In the genomic region with DNA sequence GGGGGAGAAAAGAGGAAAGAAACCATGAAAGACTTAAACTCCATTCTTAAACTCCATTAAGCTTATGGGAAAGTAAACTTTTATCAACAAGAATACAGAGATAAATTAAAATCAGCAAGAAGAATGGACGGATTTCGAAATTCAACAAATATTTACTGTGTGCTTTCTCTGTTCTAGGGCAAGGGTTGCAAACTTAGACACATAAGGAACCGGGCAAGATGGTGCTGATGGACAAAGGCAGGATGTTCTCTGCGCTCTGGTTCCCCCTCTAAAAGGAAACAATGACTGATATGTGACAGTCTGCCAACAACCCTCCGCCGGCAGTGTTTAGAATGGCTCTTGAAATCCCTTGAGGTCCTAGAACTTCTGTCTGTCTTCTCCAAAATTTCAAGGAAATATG, we compare ENCODE assay signal across 17 mouse cellular contexts.
DNase-seq lines count a peak whose midpoint lies in the region; ATAC-seq and TF ChIP-seq lines count a peak whose summit lies in the region.
"Had no signal": no experiment of that assay in that cellular context is flagged by ENCODE, and none has a peak within 500 bp of the region (broad histone marks: within the 10 kb centered on the region; RNA-seq: fewer than 3 reads in every experiment).

No protein-coding gene starts in this region.

- peak; percentile 6 for DNase-seq in intestine, embryonic 14.5 days (ENCODE audit: low spot score)
- peak; percentile 30 for DNase-seq in lung, postnatal 10 days
- DNase-seq in stomach, postnatal 0 days (ENCODE audit: low spot score) = no peak
- no peak for DNase-seq in adrenal gland, postnatal 14 days
- DNase-seq: adrenal gland, postnatal 10 days; cerebellum, adult 11-12 months; cerebellum, adult 9-10 months; cerebellum, postnatal 25 days; gastrocnemius, postnatal 10 days; heart, adult 2 months had no signal

- WGBS in intestine, embryonic 14.5 days = 79% methylated on average over 6 of the region's 6 CpGs
- 76% methylated on average over 6 of the region's 6 CpGs for WGBS in intestine, embryonic 15.5 days
- 35% methylated on average over 6 of the region's 6 CpGs for WGBS in lung, embryonic 15.5 days
- 49% methylated on average over 6 of the region's 6 CpGs for WGBS in stomach, postnatal 0 days

- H3K36me3 ChIP-seq in intestine, embryonic 14.5 days (ENCODE audit: control insufficient read depth, insufficient read depth, low read length) = no peaks in the 10 kb centered on the region
- no peaks in the 10 kb centered on the region for H3K36me3 ChIP-seq in intestine, embryonic 15.5 days
- no peaks in the 10 kb centered on the region for H3K36me3 ChIP-seq in lung, embryonic 15.5 days
- H3K36me3 ChIP-seq in stomach, postnatal 0 days (ENCODE audit: control insufficient read depth, insufficient read depth, low read length) = no peaks in the 10 kb centered on the region
- H3K36me3 ChIP-seq: embryonic facial prominence, embryonic 12.5 days; heart, embryonic 15.5 days had no signal

- no peak overlapping the region for H3K4me3 ChIP-seq in intestine, embryonic 14.5 days (ENCODE audit: low read depth, low read length)
- H3K4me3 ChIP-seq in intestine, embryonic 15.5 days (replicated peaks) = no peak overlapping the region
- H3K4me3 ChIP-seq in lung, embryonic 15.5 days = no peak overlapping the region
- no peak overlapping the region for H3K4me3 ChIP-seq in stomach, postnatal 0 days (ENCODE audit: low read depth, low read length)
- H3K4me3 ChIP-seq: embryonic facial prominence, embryonic 12.5 days; heart, adult 2 months; heart, embryonic 15.5 days had no signal

- ATAC-seq in intestine, embryonic 14.5 days (replicated peaks; ENCODE audit: low FRiP score, low TSS enrichment, low read depth) = no peak
- ATAC-seq in intestine, embryonic 15.5 days = no peak
- ATAC-seq in lung, embryonic 15.5 days (ENCODE audit: borderline replicate concordance, extremely low read depth, low FRiP score, low TSS enrichment) = peak; percentile 67; the same call in 1 of the 2 replicates
- peak; percentile 68; the same call in 1 of the 2 replicates for ATAC-seq in stomach, postnatal 0 days (ENCODE audit: low FRiP score, low TSS enrichment)
- no peak for ATAC-seq in monocyte, adult 5-6 weeks (replicated peaks; ENCODE audit: insufficient number of reproducible peaks, low FRiP score, low TSS enrichment, poor library complexity, severe bottlenecking)
- ATAC-seq: forebrain, embryonic 16.5 days had no signal

- H3K4me1 ChIP-seq in intestine, embryonic 14.5 days (replicated peaks; ENCODE audit: control insufficient read depth, insufficient read depth, low read length) = no peaks in the 10 kb centered on the region
- H3K4me1 ChIP-seq in intestine, embryonic 15.5 days (replicated peaks) = no peaks in the 10 kb centered on the region
- no peaks in the 10 kb centered on the region for H3K4me1 ChIP-seq in lung, embryonic 15.5 days
- H3K4me1 ChIP-seq in stomach, postnatal 0 days (replicated peaks; ENCODE audit: control insufficient read depth, insufficient read depth) = no peaks in the 10 kb centered on the region; the same call in 1 of the 2 replicates
- H3K4me1 ChIP-seq: embryonic facial prominence, embryonic 12.5 days; heart, embryonic 15.5 days had no signal

- no peak overlapping the region for H3K27ac ChIP-seq in intestine, embryonic 14.5 days (ENCODE audit: low read depth)
- no peak overlapping the region for H3K27ac ChIP-seq in intestine, embryonic 15.5 days
- no peak overlapping the region for H3K27ac ChIP-seq in lung, embryonic 15.5 days
- no peak overlapping the region for H3K27ac ChIP-seq in stomach, postnatal 0 days (replicated peaks)
- H3K27ac ChIP-seq: embryonic facial prominence, embryonic 12.5 days; heart, adult 2 months; heart, embryonic 15.5 days had no signal

- TF ChIP-seq CTCF in stomach, postnatal 0 days (IDR thresholded peaks at IDR 0.05; ENCODE audit: low read depth) = no peak

- H3K4me2 ChIP-seq in intestine, embryonic 14.5 days (ENCODE audit: low read length) = no peak overlapping the region
- H3K4me2 ChIP-seq in intestine, embryonic 15.5 days (replicated peaks) = no peak overlapping the region
- no peak overlapping the region for H3K4me2 ChIP-seq in lung, embryonic 15.5 days
- no peak overlapping the region for H3K4me2 ChIP-seq in stomach, postnatal 0 days (replicated peaks; ENCODE audit: low read depth)
- H3K4me2 ChIP-seq: embryonic facial prominence, embryonic 12.5 days; heart, embryonic 11.5 days; heart, embryonic 15.5 days had no signal

- no peaks in the 10 kb centered on the region for H3K9me3 ChIP-seq in intestine, embryonic 14.5 days (ENCODE audit: control insufficient read depth, low read length)
- H3K9me3 ChIP-seq in intestine, embryonic 15.5 days = no peaks in the 10 kb centered on the region
- H3K9me3 ChIP-seq in lung, embryonic 15.5 days = no peaks in the 10 kb centered on the region
- H3K9me3 ChIP-seq in stomach, postnatal 0 days (ENCODE audit: control insufficient read depth, low read length) = no peaks in the 10 kb centered on the region
- H3K9me3 ChIP-seq: embryonic facial prominence, embryonic 12.5 days; heart, embryonic 15.5 days had no signal

- no peak for TF ChIP-seq EP300 in stomach, postnatal 0 days (optimal IDR thresholded peaks at IDR 0.05)

- no peaks in the 10 kb centered on the region for H3K27me3 ChIP-seq in intestine, embryonic 14.5 days (replicated peaks; ENCODE audit: control insufficient read depth, insufficient read depth, low read length)
- H3K27me3 ChIP-seq in intestine, embryonic 15.5 days (replicated peaks) = no peaks in the 10 kb centered on the region
- H3K27me3 ChIP-seq in lung, embryonic 15.5 days = no peaks in the 10 kb centered on the region
- H3K27me3 ChIP-seq in stomach, postnatal 0 days (ENCODE audit: control insufficient read depth, insufficient read depth, low read length) = no peaks in the 10 kb centered on the region
- H3K27me3 ChIP-seq: embryonic facial prominence, embryonic 12.5 days; heart, embryonic 15.5 days had no signal

- no peak overlapping the region for H3K9ac ChIP-seq in intestine, embryonic 14.5 days (ENCODE audit: low read length)
- no peak overlapping the region for H3K9ac ChIP-seq in intestine, embryonic 15.5 days
- H3K9ac ChIP-seq in lung, embryonic 15.5 days = no peak overlapping the region
- H3K9ac ChIP-seq in stomach, postnatal 0 days (ENCODE audit: low read length) = no peak overlapping the region
- H3K9ac ChIP-seq: embryonic facial prominence, embryonic 12.5 days; heart, embryonic 15.5 days had no signal

Comparison
In these comparisons a context has a peak if more than half of its experiments do, and no peak if none do; other contexts are left out.
1. ATAC-seq: peak in lung, embryonic 15.5 days (single experiment) and stomach, postnatal 0 days (single experiment); none in intestine, embryonic 14.5 days (single experiment), intestine, embryonic 15.5 days (single experiment) and monocyte, adult 5-6 weeks (single experiment).
2. DNase-seq: peak in intestine, embryonic 14.5 days (single experiment) and lung, postnatal 10 days (single experiment); none in stomach, postnatal 0 days (single experiment) and adrenal gland, postnatal 14 days (single experiment).